Mouse (Mus musculus) embryonic facial prominence, embryonic 14.5 days (tissue): ENCODE measurements around the gene Zbtb8b. TPM values are rescaled to one million over a fixed set of nuclear protein-coding genes. Genes with fewer than 3 reads are reported as not detected.
"Not testable (repeated sequence)": the region's sequence is repeated elsewhere in the genome, so short reads cannot be mapped to it uniquely, and the experiment has no call there.

Experiments used
- ATAC-seq: fragments of 200-750 bp; cut with Nextera tagmentation; 2 replicates; pipeline ENCODE4 v1.8.0; 2017; ENCODE audit warnings: low read depth, moderate number of reproducible peaks, moderate TSS enrichment
- DNase-seq: peaks from one replicate; pipeline ENCODE4 v3.0.0-alpha.2; 2015; ENCODE audit warnings: low spot score
- H3K27ac ChIP-seq: fragments of 300-500 bp; sonication (generic); replicated peaks from 2 replicates; pipeline ENCODE4 v1.5.1; 2014; ENCODE audit warnings: low read depth, mild to moderate bottlenecking, low read length, moderate library complexity
- H3K27me3 ChIP-seq: fragments of 300-500 bp; sonication (generic); replicated peaks from 2 replicates; pipeline ENCODE4 v1.6.1; 2014; ENCODE audit warnings: low read length; ENCODE audit not compliant: control insufficient read depth, insufficient read depth
- H3K36me3 ChIP-seq: fragments of 300-500 bp; sonication (generic); 2 replicates; pipeline ENCODE4 v1.6.1; 2014; ENCODE audit warnings: low read length, mixed read lengths; ENCODE audit not compliant: control insufficient read depth, insufficient read depth
- H3K4me1 ChIP-seq: fragments of 300-500 bp; sonication (generic); 2 replicates; pipeline ENCODE4 v1.6.1; 2014; ENCODE audit warnings: antibody characterized with exemption, low read length; ENCODE audit not compliant: control insufficient read depth, insufficient read depth
- H3K4me2 ChIP-seq: fragments of 300-500 bp; sonication (generic); 2 replicates; pipeline ENCODE4 v1.6.1; 2014; ENCODE audit warnings: low read depth, mild to moderate bottlenecking, low read length, moderate library complexity, mixed read lengths
- H3K4me3 ChIP-seq: fragments of 300-500 bp; sonication (generic); 2 replicates; pipeline ENCODE4 v1.5.1; 2014; ENCODE audit warnings: low read depth, mild to moderate bottlenecking, low read length
- H3K9ac ChIP-seq: fragments of 300-500 bp; sonication (generic); 2 replicates; pipeline ENCODE4 v1.6.1; 2014; ENCODE audit warnings: low read depth, mild to moderate bottlenecking, low read length, moderate library complexity, mixed read lengths
- H3K9me3 ChIP-seq: fragments of 300-500 bp; sonication (generic); 2 replicates; pipeline ENCODE4 v1.6.1; 2016; ENCODE audit warnings: low read length; ENCODE audit not compliant: control insufficient read depth
- WGBS: fragments of 180-500 bp; shearing (Covaris S2); extraction: QIAGEN DNeasy Blood & Tissue Kit; methylation state at CpG from one replicate; pipeline ENCODE4 v1.1.7; 2014; 5-methylcytosine and 5-hydroxymethylcytosine counted together
- polyA plus RNA-seq: library from polyadenylated mRNA; unstranded; fragments of >200 nt; fragmentation: Nextera tagmentation; extraction: Ambion mirVana; gene quantifications from 2 replicates; pipeline ENCODE4 v1.2.1, GENCODE M21; 2014

Zbtb8b gene
- polyA plus RNA-seq, 1 experiment from 2014 or later = 1.3 TPM

- Histone ChIP-seq H3K27me3 (no peaks in the 10 kb centered on the region), H3K4me1 (no peaks in the 10 kb centered on the region), H3K4me3 (no peak overlapping the region), H3K27ac (no peak overlapping the region), H3K4me2 (no peak overlapping the region), H3K9me3 (no peaks in the 10 kb centered on the region), H3K36me3 (no peaks in the 10 kb centered on the region), H3K9ac (no peak overlapping the region)
- ATAC-seq (peak; percentile 55; the same call in 1 of the 2 replicates), DNase-seq (peak; percentile 13)
- WGBS = 69% methylated on average over 11 of the region's 11 CpGs
These were observed 7.3 kb upstream of the Zbtb8b start for GRCm38 (mm10) chr4:129447778-129448563.

GRCm38 (mm10) chr4:129447360-129447759, 6.7 kb upstream of the Zbtb8b start:
- no peak for DNase-seq
- ATAC-seq = no peak
- H3K4me2 ChIP-seq = no peak overlapping the region
- no peaks in the 10 kb centered on the region for H3K9me3 ChIP-seq
- H3K4me3 ChIP-seq = no peak overlapping the region
- 84% methylated on average over 8 of the region's 8 CpGs for WGBS
- H3K36me3 ChIP-seq = no peaks in the 10 kb centered on the region
- H3K4me1 ChIP-seq = no peaks in the 10 kb centered on the region
- no peak overlapping the region for H3K27ac ChIP-seq
- no peak overlapping the region for H3K9ac ChIP-seq
- peaks cover 4% of the 10 kb centered on the region; the same call in 1 of the 2 replicates for H3K27me3 ChIP-seq

- H3K4me3 ChIP-seq = peak overlapping the region; percentile 43
- H3K27me3 ChIP-seq = peaks cover 36% of the 10 kb centered on the region
- H3K9ac ChIP-seq = no peak overlapping the region
- no peaks in the 10 kb centered on the region for H3K9me3 ChIP-seq
- 0 out of 2 replicates have a peak, but pooled peaks cover 4% of the 10 kb centered on the region for H3K4me1 ChIP-seq
- H3K36me3 ChIP-seq = no peaks in the 10 kb centered on the region
- no peak for DNase-seq
- WGBS = 27% methylated on average over 6 of the region's 6 CpGs
- H3K4me2 ChIP-seq = peak overlapping the region; percentile 58
- no peak overlapping the region for H3K27ac ChIP-seq
- ATAC-seq = no peak
These were observed 492 bp upstream of the Zbtb8b start for GRCm38 (mm10) chr4:129441145-129441544.

GRCm38 (mm10) chr4:129418321-129418720, 22.3 kb downstream of the Zbtb8b start:
- ATAC-seq (no peak), DNase-seq (no peak)
- H3K9me3 ChIP-seq = no peaks in the 10 kb centered on the region
- H3K9ac ChIP-seq = no peak overlapping the region
- 69% methylated on average over 5 of the region's 5 CpGs for WGBS
- H3K27me3 ChIP-seq = no peaks in the 10 kb centered on the region
- H3K4me3 ChIP-seq = no peak overlapping the region
- H3K4me1 ChIP-seq = no peaks in the 10 kb centered on the region
- H3K36me3 ChIP-seq = no peaks in the 10 kb centered on the region
- no peak overlapping the region for H3K27ac ChIP-seq
- H3K4me2 ChIP-seq = no peak overlapping the region

- H3K27ac ChIP-seq = no peak overlapping the region
- H3K4me3 ChIP-seq = no peak overlapping the region
- 45% methylated on average over 5 of the region's 5 CpGs for WGBS
- H3K4me1 ChIP-seq = no peaks in the 10 kb centered on the region
- no peak overlapping the region for H3K9ac ChIP-seq
- no peak for ATAC-seq
- H3K36me3 ChIP-seq = no peaks in the 10 kb centered on the region
- peak; percentile 72 for DNase-seq
- no peaks in the 10 kb centered on the region for H3K9me3 ChIP-seq
- no peaks in the 10 kb centered on the region for H3K27me3 ChIP-seq
- no peak overlapping the region for H3K4me2 ChIP-seq
These were observed 24.2 kb downstream of the Zbtb8b start for GRCm38 (mm10) chr4:129416478-129416877.

- no peak overlapping the region for H3K4me2 ChIP-seq
- H3K27me3 ChIP-seq = no peaks in the 10 kb centered on the region
- no peaks in the 10 kb centered on the region for H3K4me1 ChIP-seq
- H3K36me3 ChIP-seq = no peaks in the 10 kb centered on the region
- no peak overlapping the region for H3K27ac ChIP-seq
- WGBS = 94% methylated on average over 5 of the region's 5 CpGs
- no peaks in the 10 kb centered on the region for H3K9me3 ChIP-seq
- DNase-seq (no peak), ATAC-seq (no peak)
- H3K4me3 ChIP-seq = no peak overlapping the region
- no peak overlapping the region for H3K9ac ChIP-seq
These were observed 24.8 kb downstream of the Zbtb8b start for GRCm38 (mm10) chr4:129415892-129416291.

- Histone ChIP-seq H3K4me2 (no peak overlapping the region), H3K4me3 (no peak overlapping the region), H3K9me3 (no peaks in the 10 kb centered on the region), H3K9ac (no peak overlapping the region), H3K36me3 (no peaks in the 10 kb centered on the region), H3K27ac (no peak overlapping the region), H3K4me1 (no peaks in the 10 kb centered on the region), H3K27me3 (no peaks in the 10 kb centered on the region)
- ATAC-seq = no peak
- DNase-seq = peak; percentile 59
These were observed 29.7 kb downstream of the Zbtb8b start for GRCm38 (mm10) chr4:129410991-129411390.

GRCm38 (mm10) chr4:129410532-129410931, 30.1 kb downstream of the Zbtb8b start:
- not testable (repeated sequence) for ATAC-seq, H3K4me1 ChIP-seq, H3K27ac ChIP-seq, H3K27me3 ChIP-seq, H3K4me3 ChIP-seq, H3K9ac ChIP-seq, H3K9me3 ChIP-seq, H3K36me3 ChIP-seq, H3K4me2 ChIP-seq
- DNase-seq = peak; percentile 23
- 92% methylated on average over 3 of the region's 3 CpGs for WGBS

GRCm38 (mm10) chr4:129406447-129406846, 34.2 kb downstream of the Zbtb8b start:
- DNase-seq (peak; percentile 70), ATAC-seq (peak; percentile 77)
- Histone ChIP-seq H3K9me3 (no peaks in the 10 kb centered on the region), H3K4me3 (peak overlapping the region; percentile 41), H3K27me3 (no peaks in the 10 kb centered on the region), H3K9ac (peak overlapping the region; percentile 68), H3K36me3 (no peaks in the 10 kb centered on the region), H3K4me2 (peak overlapping the region; percentile 71), H3K4me1 (no peaks in the 10 kb centered on the region), H3K27ac (no peak overlapping the region)
- WGBS = 4% methylated on average over 21 of the region's 25 CpGs
